Mouse (Mus musculus) cerebellum, adult 2 months (tissue): ENCODE measurements around the gene Acy3.

Experiments used
- CTCF ChIP-seq: fragments of 200-500 bp; IDR thresholded peaks from 2 replicates; pipeline ENCODE4 v1.5.1; 2011; ENCODE audit warnings: low read depth, mild to moderate bottlenecking, control low read depth, low read length, moderate library complexity, borderline replicate concordance; ENCODE audit not compliant: insufficient read depth
- POLR2A ChIP-seq: fragments of 200-500 bp; IDR thresholded peaks from 2 replicates; pipeline ENCODE4 v1.6.1; 2011; ENCODE audit warnings: low read length, control low read depth, borderline replicate concordance; ENCODE audit not compliant: insufficient read depth

DNA sequence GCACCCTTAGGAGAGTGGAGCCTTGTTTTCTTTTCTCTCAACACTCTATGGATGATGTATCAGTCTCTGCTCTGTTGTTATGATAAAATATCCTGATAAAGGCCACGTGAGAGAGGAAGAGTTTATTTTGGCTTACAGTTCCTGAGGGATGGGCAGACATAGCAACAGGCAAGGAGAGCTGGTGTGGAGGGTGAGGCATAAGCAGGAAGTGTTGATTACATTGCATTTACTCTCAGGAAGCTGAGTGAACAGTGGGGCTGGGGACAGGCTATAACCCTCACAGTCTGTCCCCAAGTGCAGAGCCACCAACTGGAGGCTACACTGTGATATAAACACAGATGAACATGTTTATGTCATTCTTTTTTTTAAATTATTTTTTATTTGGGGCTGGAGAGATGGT is 34.3 kb upstream of the Acy3 start:
- TF ChIP-seq POLR2A (no peak), CTCF (no peak)
